Mouse (Mus musculus): ENCODE results near the gene Myo5c.

The Myo5c gene

DNA sequence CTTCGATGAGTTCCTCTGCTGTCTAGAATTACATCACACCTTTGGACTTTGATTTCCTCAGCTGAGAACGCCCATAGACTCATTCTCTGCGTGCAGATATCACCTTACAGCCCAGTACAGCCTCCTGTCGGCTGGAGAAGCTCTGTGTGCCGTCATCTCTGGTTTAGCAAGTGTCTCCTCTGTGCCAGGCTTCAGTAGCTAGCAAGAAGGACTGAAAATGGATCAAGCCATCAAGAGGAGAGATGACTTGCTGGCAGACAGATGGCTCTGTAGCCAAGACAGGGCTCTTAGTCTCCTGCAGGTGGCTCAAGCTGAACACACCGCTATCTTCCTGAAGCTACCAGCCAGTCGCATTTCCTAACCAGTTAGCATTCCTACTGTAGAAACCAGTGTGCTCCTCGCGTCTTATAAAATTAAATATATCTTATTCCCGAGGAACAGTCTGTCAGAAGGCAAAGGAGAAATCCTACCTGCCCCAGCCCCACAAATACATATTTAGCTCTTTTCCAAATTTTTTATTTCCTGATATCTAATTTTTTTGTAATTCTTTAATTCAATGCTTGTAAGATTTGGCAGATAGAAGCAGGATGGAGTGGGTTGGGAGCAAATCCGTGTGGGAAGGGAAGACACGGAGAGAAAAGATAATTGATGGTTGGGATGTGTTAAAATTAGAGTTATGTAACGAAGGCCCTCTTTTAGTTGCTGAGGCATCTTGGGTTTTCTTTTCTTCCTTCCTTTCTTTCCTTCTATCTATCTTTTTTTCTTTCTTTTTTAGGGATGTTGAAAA is 90.5 kb downstream of the Myo5c start:
- no peak for DNase-seq (ENCODE audit: low spot score)

DNA sequence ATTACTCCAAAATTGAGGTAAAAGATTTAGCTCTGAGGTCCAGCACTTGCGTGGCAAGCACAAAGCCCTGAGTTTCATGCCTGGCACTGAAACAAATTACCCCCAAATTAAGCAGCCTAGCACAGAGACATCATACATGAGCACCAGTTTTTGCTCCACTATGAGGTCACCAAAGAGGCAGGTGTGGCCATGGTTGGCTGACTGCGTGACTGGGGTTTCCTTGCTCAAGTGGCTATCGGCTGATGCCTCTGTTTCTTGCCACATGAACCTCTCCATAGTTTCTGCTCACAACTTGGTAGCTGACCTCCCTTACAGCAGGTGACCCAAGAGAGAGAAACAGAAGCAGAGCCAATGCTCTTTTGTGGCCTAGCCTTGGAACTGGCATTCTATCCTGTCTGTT is 96.2 kb downstream of the Myo5c start:
- no peak for DNase-seq (ENCODE audit: low spot score)

DNA sequence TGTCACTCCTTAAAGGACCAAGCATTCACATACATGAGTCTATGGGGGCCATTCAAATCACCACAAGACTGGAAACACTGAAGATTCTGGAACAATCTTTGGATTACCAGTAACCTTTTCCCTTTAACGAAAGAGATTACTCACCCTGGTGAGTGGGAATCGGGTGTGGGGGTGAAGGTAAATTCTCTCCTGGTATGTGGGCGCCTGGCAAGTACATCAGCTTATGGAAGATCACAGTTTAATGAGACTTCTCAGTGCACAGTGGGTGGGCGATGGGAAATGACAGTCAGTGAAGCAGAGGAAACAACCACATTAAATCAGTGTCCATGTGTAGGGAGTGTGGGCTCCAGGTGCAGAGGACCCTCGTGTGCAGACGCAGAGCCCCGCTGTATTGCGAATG is 99.0 kb downstream of the Myo5c start:
- no peak for DNase-seq (ENCODE audit: low spot score)

DNA sequence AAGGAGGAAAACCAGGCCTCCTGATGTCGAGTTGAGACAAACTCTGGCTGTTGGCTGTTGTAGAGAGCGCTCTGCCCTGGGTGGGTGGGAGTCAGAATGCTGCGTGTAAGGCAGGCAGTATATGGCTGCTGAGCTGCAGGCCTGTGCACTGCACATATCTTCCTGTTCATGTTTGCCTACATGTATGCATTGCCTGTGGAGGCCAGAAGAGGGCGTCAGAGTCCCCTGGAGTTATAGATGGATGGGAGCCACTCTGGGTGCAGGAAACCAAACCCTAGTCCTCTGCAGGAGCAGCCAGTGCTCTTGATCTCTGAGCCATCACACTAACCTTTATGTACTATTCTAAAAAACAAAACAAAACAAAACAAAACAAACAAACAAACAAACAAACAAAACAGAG is 102.6 kb downstream of the Myo5c start:
- DNase-seq (ENCODE audit: low spot score), result no peak

DNA sequence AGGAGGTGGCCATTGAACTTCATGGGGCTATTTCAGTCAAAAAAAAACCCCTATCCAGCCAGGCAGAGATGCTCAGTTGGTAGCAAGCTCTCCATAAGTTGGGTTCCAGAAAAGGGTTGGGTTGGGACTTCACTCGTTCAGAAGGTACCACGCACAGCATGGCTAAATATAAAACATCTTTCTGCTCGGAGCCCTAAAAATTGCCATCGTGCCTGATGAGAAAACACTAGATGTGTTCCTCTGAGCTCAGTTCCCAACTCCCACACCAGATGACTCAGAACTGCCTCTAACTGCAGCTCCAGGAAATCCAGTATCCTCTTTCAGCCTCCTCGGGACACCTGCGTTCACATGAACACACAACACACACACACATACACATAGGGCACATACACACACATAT is 106.2 kb downstream of the Myo5c start:
- DNase-seq (ENCODE audit: low spot score), result no peak

DNA sequence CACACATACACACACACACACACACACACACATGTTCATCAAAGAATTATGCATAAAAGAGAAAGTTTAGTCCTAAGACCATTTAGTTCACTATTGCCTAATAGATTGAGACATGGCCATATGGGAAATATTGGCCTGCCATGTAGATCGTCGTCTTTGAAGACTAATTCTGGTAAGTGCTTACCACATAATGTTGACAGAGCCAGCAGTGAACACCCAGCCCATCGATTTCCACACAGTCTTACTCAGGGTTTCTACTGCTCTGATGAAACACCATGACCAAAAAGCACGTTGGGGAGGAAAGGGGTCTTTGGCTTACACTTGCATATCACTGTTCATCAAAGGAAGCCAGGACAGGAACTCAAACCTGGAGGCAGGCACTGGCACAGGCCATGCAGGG is 110.6 kb downstream of the Myo5c start:
- no peak for DNase-seq (ENCODE audit: low spot score)

DNA sequence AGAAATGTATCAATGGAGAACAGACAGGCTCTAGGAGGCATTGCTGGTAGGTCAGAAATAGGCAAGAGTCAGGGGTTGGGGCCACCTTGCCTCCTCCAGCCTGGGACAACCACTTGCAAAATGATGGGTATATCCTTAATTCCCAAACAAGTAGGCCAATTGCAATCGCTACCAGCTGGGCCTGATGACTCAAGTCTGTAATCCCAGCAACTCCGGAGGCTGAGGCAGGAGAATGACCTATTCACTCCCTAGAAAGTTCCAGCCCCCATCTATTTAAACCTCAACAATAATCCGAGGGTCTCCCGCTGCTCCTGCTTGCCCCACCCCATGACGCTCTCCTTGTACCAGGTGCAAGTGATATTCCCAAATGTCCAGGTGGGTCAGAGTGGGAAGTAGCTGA is 115.6 kb downstream of the Myo5c start, which contains the start of gene Bcl2l10:
Bcl2l10 (plus strand) TSS at position 301 of the 400 bp plus-strand sequence.
- no peak for DNase-seq (ENCODE audit: low spot score)

DNA sequence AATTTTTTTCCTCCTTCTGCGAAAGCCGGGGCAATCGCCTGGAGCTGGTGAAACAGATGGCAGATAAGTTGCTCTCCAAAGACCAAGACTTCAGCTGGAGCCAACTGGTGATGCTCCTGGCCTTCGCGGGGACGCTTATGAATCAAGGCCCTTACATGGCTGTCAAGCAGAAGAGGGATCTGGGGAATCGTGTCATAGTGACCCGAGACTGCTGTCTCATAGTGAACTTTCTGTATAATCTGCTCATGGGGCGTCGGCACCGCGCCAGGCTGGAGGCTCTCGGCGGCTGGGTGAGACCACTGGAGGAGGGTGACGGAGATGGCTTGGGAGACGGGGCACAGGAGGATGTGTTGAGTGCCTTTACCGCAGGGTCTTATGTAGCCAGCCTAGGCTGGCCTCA is 116.2 kb downstream of the Myo5c start:
- no peak for DNase-seq (ENCODE audit: low spot score)

DNA sequence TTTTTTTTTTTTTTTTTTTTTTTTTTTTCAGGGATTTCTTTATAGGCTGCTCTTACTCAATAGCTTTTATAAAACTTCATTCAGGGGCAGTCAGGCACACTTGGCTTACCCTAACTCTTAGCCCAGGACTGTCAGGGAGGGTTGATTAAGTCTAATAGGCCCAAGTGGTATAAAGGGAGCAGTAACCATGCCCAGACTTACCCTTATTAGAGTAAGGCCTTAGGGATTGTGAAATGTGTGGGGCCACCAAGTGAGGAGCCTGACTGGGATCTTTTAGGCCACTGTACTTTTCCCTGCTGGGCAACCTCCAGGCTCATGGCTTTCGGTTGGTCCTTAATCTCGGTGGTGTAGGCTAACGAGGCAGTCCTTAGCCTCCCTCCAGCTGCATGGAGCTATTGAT is 116.8 kb downstream of the Myo5c start:
- no peak for DNase-seq (ENCODE audit: low spot score)

DNA sequence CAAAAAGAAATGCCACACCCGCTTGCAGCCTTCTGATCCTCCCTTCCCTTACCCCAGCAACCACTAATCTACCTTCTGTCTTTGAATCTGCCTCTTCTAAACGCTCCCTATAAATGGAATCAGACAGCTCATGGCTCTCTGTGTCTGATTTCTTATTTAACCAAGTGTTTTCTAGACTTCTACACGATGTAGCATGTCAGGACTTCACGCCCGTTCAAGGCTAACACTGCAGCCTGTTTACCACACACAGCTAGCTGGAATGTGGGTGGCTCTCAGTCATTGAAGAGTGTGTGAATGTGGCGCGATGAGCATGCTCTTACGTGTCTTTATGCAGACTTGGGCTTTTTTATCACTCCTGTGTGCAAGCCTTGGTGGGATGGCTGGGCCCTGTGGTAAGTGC is 121.3 kb downstream of the Myo5c start:
- DNase-seq (ENCODE audit: low spot score), result no peak
